Mouse (Mus musculus): ENCODE data around the gene Mrps6. TPM values are rescaled to one million over a fixed set of nuclear protein-coding genes. Genes with fewer than 3 reads are reported as not detected.

Gene Mrps6
- polyA plus RNA-seq, 1 experiment from 2014 or later = 72.9 TPM

GRCm38 (mm10) chr16:92127666-92128065, 69.6 kb downstream of the Mrps6 start:
- H3K9me3 ChIP-seq (replicated peaks; ENCODE audit: control insufficient read depth, low read length) = peaks cover 6% of the 10 kb centered on the region; the same call in 1 of the 2 replicates
- H3K4me3 ChIP-seq (replicated peaks; ENCODE audit: low read length) = no peak overlapping the region
- no peak overlapping the region for H3K27ac ChIP-seq (ENCODE audit: low read length)
- no peak overlapping the region for H3K9ac ChIP-seq (ENCODE audit: low read length)
- H3K27me3 ChIP-seq (ENCODE audit: control insufficient read depth, insufficient read depth, low read length) = no peaks in the 10 kb centered on the region
- 85% methylated on average over 5 of the region's 5 CpGs for WGBS
- H3K4me1 ChIP-seq (ENCODE audit: control insufficient read depth, insufficient read depth, low read length) = no peaks in the 10 kb centered on the region
- no peak for ATAC-seq (ENCODE audit: insufficient read depth, low FRiP score)
- H3K36me3 ChIP-seq (ENCODE audit: control insufficient read depth, insufficient read depth, low read length) = no peaks in the 10 kb centered on the region
- no peak overlapping the region for H3K4me2 ChIP-seq (ENCODE audit: low read depth, low read length)

DNA sequence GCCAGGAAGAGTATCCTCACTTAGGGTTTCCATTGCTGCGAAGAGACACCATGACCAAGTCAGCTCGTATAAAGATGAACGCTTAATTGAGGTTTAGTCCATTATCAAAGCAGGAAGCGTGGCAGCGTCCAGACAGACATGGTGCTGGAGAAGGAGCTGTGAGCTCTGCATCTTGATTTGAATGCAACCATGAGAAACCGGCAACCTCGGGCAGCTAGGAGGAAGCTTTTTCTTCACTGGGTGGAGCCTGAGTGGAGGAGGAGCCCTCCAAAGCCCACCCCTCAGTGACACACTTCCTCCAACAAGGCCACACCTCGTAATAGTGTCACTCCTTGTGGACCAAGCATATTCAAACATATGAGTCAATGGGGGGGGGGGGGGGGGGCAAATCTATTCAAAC, 71.8 kb downstream of the Mrps6 start:
- 83% methylated on average over 8 of the region's 8 CpGs for WGBS
- no peaks in the 10 kb centered on the region for H3K9me3 ChIP-seq (replicated peaks; ENCODE audit: control insufficient read depth, low read length)
- H3K9ac ChIP-seq (ENCODE audit: low read length) = no peak overlapping the region
- no peak for ATAC-seq (ENCODE audit: insufficient read depth, low FRiP score)
- no peak overlapping the region for H3K4me2 ChIP-seq (ENCODE audit: low read depth, low read length)
- H3K27me3 ChIP-seq (ENCODE audit: control insufficient read depth, insufficient read depth, low read length) = no peaks in the 10 kb centered on the region
- H3K27ac ChIP-seq (ENCODE audit: low read length) = no peak overlapping the region
- H3K4me1 ChIP-seq (ENCODE audit: control insufficient read depth, insufficient read depth, low read length) = no peaks in the 10 kb centered on the region
- H3K4me3 ChIP-seq (replicated peaks; ENCODE audit: low read length) = no peak overlapping the region
- no peaks in the 10 kb centered on the region for H3K36me3 ChIP-seq (ENCODE audit: control insufficient read depth, insufficient read depth, low read length)

DNA sequence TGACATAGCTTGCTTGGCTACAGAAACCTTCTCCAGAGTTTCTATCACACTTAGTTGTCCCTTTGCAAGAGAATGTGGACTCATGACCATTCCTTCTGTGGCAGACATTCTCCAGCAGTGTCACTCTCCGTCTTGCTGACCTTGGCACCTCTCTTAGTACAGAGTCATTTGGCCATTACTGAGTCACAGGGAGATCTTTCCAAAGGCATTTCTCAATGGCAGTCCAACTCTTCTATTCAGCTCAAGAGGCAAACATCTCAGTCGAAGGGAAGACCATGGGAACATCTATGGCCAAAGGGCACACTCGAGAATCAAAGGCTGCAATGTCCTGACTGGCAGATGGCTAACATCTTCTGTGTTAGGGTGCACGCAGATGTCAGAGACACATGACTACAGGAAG, 74.4 kb downstream of the Mrps6 start:
- ATAC-seq (ENCODE audit: insufficient read depth, low FRiP score) = no peak
- H3K27me3 ChIP-seq (ENCODE audit: control insufficient read depth, insufficient read depth, low read length) = no peaks in the 10 kb centered on the region
- 82% methylated on average over 4 of the region's 4 CpGs for WGBS
- no peak overlapping the region for H3K4me3 ChIP-seq (replicated peaks; ENCODE audit: low read length)
- no peak overlapping the region for H3K9ac ChIP-seq (ENCODE audit: low read length)
- no peaks in the 10 kb centered on the region for H3K36me3 ChIP-seq (ENCODE audit: control insufficient read depth, insufficient read depth, low read length)
- H3K4me2 ChIP-seq (ENCODE audit: low read depth, low read length) = no peak overlapping the region
- no peak overlapping the region for H3K27ac ChIP-seq (ENCODE audit: low read length)
- no peaks in the 10 kb centered on the region for H3K4me1 ChIP-seq (ENCODE audit: control insufficient read depth, insufficient read depth, low read length)
- no peaks in the 10 kb centered on the region for H3K9me3 ChIP-seq (replicated peaks; ENCODE audit: control insufficient read depth, low read length)

DNA sequence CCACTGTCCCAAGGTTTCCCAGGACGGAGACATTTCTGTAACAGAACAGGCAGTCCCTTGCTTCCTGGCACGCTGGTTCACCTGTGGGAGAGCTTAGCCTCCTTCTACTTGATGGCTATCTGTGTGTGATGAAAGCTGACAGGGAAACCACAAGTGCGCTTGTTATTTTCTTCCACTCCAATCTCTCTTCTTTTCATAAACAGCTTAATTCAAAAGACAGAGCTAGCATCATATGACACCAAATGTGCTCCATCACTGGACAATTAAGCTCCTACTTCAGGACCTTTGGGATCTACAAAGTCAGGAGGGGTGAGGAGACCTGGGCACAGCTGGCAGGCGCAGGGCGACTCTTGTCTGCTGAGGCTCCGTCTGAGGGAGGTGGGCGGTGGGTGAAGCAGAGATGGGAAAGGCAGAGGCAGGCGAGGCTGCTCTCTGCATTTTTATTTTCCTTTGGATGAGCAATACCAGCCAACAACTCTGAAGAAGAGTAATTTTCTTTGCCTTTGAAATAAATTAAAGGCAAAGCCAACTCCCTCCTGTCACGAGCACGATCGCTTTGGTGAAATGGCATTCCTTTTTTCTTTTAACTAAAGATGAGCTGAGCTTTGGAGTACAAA, 76.2 kb downstream of the Mrps6 start:
- Histone ChIP-seq H3K27me3 (ENCODE audit: control insufficient read depth, insufficient read depth, low read length) (no peaks in the 10 kb centered on the region), H3K4me1 (ENCODE audit: control insufficient read depth, insufficient read depth, low read length) (no peaks in the 10 kb centered on the region), H3K36me3 (ENCODE audit: control insufficient read depth, insufficient read depth, low read length) (no peaks in the 10 kb centered on the region), H3K9ac (ENCODE audit: low read length) (no peak overlapping the region), H3K27ac (ENCODE audit: low read length) (no peak overlapping the region), H3K4me2 (ENCODE audit: low read depth, low read length) (no peak overlapping the region), H3K9me3 (replicated peaks; ENCODE audit: control insufficient read depth, low read length) (no peaks in the 10 kb centered on the region), H3K4me3 (replicated peaks; ENCODE audit: low read length) (no peak overlapping the region)
- no peak for ATAC-seq (ENCODE audit: insufficient read depth, low FRiP score)
- WGBS = 77% methylated on average over 11 of the region's 11 CpGs

DNA sequence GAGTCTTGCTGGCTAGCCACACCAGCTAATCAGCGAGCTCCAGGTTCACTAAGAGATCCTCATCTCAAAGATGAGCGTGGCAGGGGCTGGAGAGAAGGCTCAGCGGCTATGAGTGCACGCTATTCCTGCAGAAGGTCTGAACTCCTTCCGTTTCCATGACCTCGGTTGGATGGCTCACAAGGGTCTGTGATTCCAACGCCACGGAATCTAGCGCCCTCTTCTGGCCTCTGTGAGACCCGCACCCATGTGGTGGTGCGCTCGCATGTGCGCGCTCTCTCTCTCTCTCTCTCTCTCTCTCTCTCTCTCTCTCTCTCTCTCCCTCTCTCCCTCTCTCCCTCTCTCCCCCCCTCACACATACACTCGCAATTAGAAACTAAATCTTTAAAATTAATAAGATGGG, 78.2 kb downstream of the Mrps6 start:
- Histone ChIP-seq H3K27me3 (ENCODE audit: control insufficient read depth, insufficient read depth, low read length) (no peaks in the 10 kb centered on the region), H3K4me2 (ENCODE audit: low read depth, low read length) (no peak overlapping the region), H3K9me3 (replicated peaks; ENCODE audit: control insufficient read depth, low read length) (no peaks in the 10 kb centered on the region), H3K4me3 (replicated peaks; ENCODE audit: low read length) (no peak overlapping the region), H3K9ac (ENCODE audit: low read length) (no peak overlapping the region), H3K27ac (ENCODE audit: low read length) (no peak overlapping the region), H3K4me1 (ENCODE audit: control insufficient read depth, insufficient read depth, low read length) (no peaks in the 10 kb centered on the region), H3K36me3 (ENCODE audit: control insufficient read depth, insufficient read depth, low read length) (no peaks in the 10 kb centered on the region)
- 92% methylated on average over 15 of the region's 15 CpGs for WGBS
- ATAC-seq (ENCODE audit: insufficient read depth, low FRiP score) = no peak

GRCm38 (mm10) chr16:92139386-92140261, 81.6 kb downstream of the Mrps6 start:
- no peaks in the 10 kb centered on the region for H3K27me3 ChIP-seq (ENCODE audit: control insufficient read depth, insufficient read depth, low read length)
- H3K9me3 ChIP-seq (replicated peaks; ENCODE audit: control insufficient read depth, low read length) = no peaks in the 10 kb centered on the region
- no peaks in the 10 kb centered on the region for H3K36me3 ChIP-seq (ENCODE audit: control insufficient read depth, insufficient read depth, low read length)
- H3K27ac ChIP-seq (ENCODE audit: low read length) = no peak overlapping the region
- H3K9ac ChIP-seq (ENCODE audit: low read length) = no peak overlapping the region
- H3K4me1 ChIP-seq (ENCODE audit: control insufficient read depth, insufficient read depth, low read length) = no peaks in the 10 kb centered on the region
- no peak overlapping the region for H3K4me2 ChIP-seq (ENCODE audit: low read depth, low read length)
- ATAC-seq (ENCODE audit: insufficient read depth, low FRiP score) = no peak
- no peak overlapping the region for H3K4me3 ChIP-seq (replicated peaks; ENCODE audit: low read length)
- 76% methylated on average over 15 of the region's 15 CpGs for whole genome bisulfite sequencing

DNA sequence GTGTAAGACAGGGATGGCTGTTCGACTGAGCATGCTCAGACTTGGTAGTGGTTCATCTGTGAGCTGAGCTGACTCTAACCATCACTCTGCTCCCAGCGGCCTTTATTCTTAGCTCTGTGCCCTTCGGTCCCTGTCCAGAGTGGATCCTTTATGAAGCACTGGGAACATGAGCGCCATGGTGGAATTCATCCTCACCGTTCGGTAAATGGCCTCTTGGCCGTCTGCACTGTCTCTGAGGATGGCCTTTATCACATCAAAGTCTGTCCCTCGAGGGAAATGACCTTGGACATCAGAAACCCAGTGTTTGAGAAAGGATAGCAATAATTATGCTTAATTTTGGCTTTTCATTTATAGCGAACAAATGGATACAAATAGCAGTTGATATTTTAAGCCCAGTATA, 82.3 kb downstream of the Mrps6 start:
- Histone ChIP-seq H3K27me3 (ENCODE audit: control insufficient read depth, insufficient read depth, low read length) (no peaks in the 10 kb centered on the region), H3K4me1 (ENCODE audit: control insufficient read depth, insufficient read depth, low read length) (no peaks in the 10 kb centered on the region), H3K4me2 (ENCODE audit: low read depth, low read length) (no peak overlapping the region), H3K9me3 (replicated peaks; ENCODE audit: control insufficient read depth, low read length) (no peaks in the 10 kb centered on the region), H3K4me3 (replicated peaks; ENCODE audit: low read length) (no peak overlapping the region), H3K36me3 (ENCODE audit: control insufficient read depth, insufficient read depth, low read length) (no peaks in the 10 kb centered on the region), H3K9ac (ENCODE audit: low read length) (no peak overlapping the region), H3K27ac (ENCODE audit: low read length) (no peak overlapping the region)
- no peak for ATAC-seq (ENCODE audit: insufficient read depth, low FRiP score)
- WGBS = 81% methylated on average over 9 of the region's 9 CpGs

GRCm38 (mm10) chr16:92141021-92141420, 83.0 kb downstream of the Mrps6 start:
- no peak for ATAC-seq (ENCODE audit: insufficient read depth, low FRiP score)
- Histone ChIP-seq H3K36me3 (ENCODE audit: control insufficient read depth, insufficient read depth, low read length) (no peaks in the 10 kb centered on the region), H3K4me3 (replicated peaks; ENCODE audit: low read length) (no peak overlapping the region), H3K4me1 (ENCODE audit: control insufficient read depth, insufficient read depth, low read length) (no peaks in the 10 kb centered on the region), H3K27ac (ENCODE audit: low read length) (no peak overlapping the region), H3K9ac (ENCODE audit: low read length) (no peak overlapping the region), H3K27me3 (ENCODE audit: control insufficient read depth, insufficient read depth, low read length) (no peaks in the 10 kb centered on the region), H3K9me3 (replicated peaks; ENCODE audit: control insufficient read depth, low read length) (no peaks in the 10 kb centered on the region), H3K4me2 (ENCODE audit: low read depth, low read length) (no peak overlapping the region)
- WGBS = 93% methylated on average over 12 of the region's 12 CpGs

GRCm38 (mm10) chr16:92142426-92143012, 84.4 kb downstream of the Mrps6 start:
- H3K27me3 ChIP-seq (ENCODE audit: control insufficient read depth, insufficient read depth, low read length) = no peaks in the 10 kb centered on the region
- no peak overlapping the region for H3K27ac ChIP-seq (ENCODE audit: low read length)
- H3K4me3 ChIP-seq (replicated peaks; ENCODE audit: low read length) = no peak overlapping the region
- WGBS = 61% methylated on average over 9 of the region's 9 CpGs
- no peak overlapping the region for H3K9ac ChIP-seq (ENCODE audit: low read length)
- no peak overlapping the region for H3K4me2 ChIP-seq (ENCODE audit: low read depth, low read length)
- no peak for ATAC-seq (ENCODE audit: insufficient read depth, low FRiP score)
- H3K36me3 ChIP-seq (ENCODE audit: control insufficient read depth, insufficient read depth, low read length) = no peaks in the 10 kb centered on the region
- H3K9me3 ChIP-seq (replicated peaks; ENCODE audit: control insufficient read depth, low read length) = no peaks in the 10 kb centered on the region
- H3K4me1 ChIP-seq (ENCODE audit: control insufficient read depth, insufficient read depth, low read length) = no peaks in the 10 kb centered on the region
